Mouse (Mus musculus) frontal cortex, adult (tissue): Measurements from ENCODE around the gene Hemk1.

Source experiments
- ATAC-seq: cut with Nextera tagmentation; 2 replicates; pipeline ENCODE4 v1.9.2; 2017; ENCODE audit warnings: mild to moderate bottlenecking, moderate library complexity, mixed read lengths; ENCODE audit not compliant: low TSS enrichment

The Hemk1 gene

GRCm38 (mm10) chr9:107295616-107296015, 42.5 kb downstream of the Hemk1 start:
- ATAC-seq: no peak

- ATAC-seq: no peak
These were observed 43.9 kb downstream of the Hemk1 start for GRCm38 (mm10) chr9:107294249-107294648.

GRCm38 (mm10) chr9:107290897-107291296, 47.3 kb downstream of the Hemk1 start:
- ATAC-seq: peak; percentile 58

GRCm38 (mm10) chr9:107289211-107290076, 48.7 kb downstream of the Hemk1 start, which contains the start of gene Mapkapk3:
Gene Mapkapk3, minus strand, starts transcription at chr9:107289877.
- peak; percentile 29 for ATAC-seq

- no peak for ATAC-seq
These were observed 49.4 kb downstream of the Hemk1 start for GRCm38 (mm10) chr9:107288711-107289110.

GRCm38 (mm10) chr9:107288105-107288650, 50.0 kb downstream of the Hemk1 start:
- no peak for ATAC-seq

- ATAC-seq: no peak
These were observed 50.9 kb downstream of the Hemk1 start for GRCm38 (mm10) chr9:107287294-107287693.

GRCm38 (mm10) chr9:107285009-107285408, 53.1 kb downstream of the Hemk1 start:
- no peak for ATAC-seq

GRCm38 (mm10) chr9:107282951-107283350, 55.2 kb downstream of the Hemk1 start:
- no peak for ATAC-seq

- ATAC-seq: no peak
These were observed 56.7 kb downstream of the Hemk1 start for GRCm38 (mm10) chr9:107281241-107281987.

- ATAC-seq: no peak
These were observed 57.7 kb downstream of the Hemk1 start for GRCm38 (mm10) chr9:107280322-107281027.

- ATAC-seq: no peak
These were observed 58.5 kb downstream of the Hemk1 start for GRCm38 (mm10) chr9:107279378-107280321.

- 0 out of 2 replicates have a peak, but pooled peaks have one; percentile 25 for ATAC-seq
These were observed 59.4 kb downstream of the Hemk1 start for GRCm38 (mm10) chr9:107278527-107279377.

GRCm38 (mm10) chr9:107278126-107278525, 60.0 kb downstream of the Hemk1 start:
- ATAC-seq: peak; percentile 87

- ATAC-seq: no peak
These were observed 60.5 kb downstream of the Hemk1 start for GRCm38 (mm10) chr9:107277603-107278002.
